Mouse (Mus musculus): Measurements from ENCODE around the gene Snd1. TPM values are rescaled to one million over a fixed set of nuclear protein-coding genes. Genes with fewer than 3 reads are reported as not detected.
A peak's percentile ranks its signal among the peaks of the same experiment; 100 is the strongest.
"Not testable (repeated sequence)": the region's sequence is repeated elsewhere in the genome, so short reads cannot be mapped to it uniquely, and the experiment has no call there.

Snd1 gene
- polyA plus RNA-seq, 2 experiments from 2014 or later = 46.2 to 67.2 TPM

DNA sequence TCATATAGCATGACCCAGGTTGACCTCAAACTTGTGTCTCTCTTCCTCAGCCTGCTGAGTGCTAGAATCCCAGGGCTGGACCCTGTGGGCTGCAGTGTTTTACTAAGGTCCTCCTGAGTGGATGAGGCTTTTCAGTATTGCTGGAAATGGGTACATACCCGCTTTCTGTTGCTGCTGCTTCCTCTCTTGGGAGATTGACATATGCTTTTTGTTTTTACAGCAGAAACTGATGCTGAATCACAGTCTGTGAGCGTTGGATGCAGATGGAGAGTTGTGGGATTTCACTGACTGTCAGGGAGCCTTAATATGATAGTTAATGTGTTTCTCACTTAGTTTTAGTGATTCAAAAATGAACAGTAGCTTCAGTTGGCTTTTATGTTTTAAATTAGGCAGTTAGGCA, 11.5 kb downstream of the Snd1 start:
- ATAC-seq = peak; percentile 47

DNA sequence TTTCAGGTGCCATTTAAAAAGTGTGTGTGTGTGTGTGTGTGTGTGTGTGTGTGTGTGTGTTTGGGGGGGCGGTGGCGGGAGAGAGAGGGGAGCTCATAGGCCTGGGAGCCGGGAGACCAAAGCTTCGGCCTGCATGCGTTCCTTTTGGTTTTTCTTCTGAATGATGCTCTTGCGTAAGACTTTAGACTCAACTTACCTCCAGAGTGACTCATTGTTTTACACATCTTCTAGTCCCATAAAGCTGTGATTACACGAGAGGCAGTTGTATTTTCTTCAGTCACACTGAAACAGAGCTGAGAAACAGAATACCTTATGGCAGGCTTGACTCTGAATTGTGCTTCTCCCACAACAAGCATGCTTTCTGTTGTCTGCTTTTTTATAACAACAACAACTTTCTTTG, 12.0 kb downstream of the Snd1 start:
- peak; percentile 42 for ATAC-seq

DNA sequence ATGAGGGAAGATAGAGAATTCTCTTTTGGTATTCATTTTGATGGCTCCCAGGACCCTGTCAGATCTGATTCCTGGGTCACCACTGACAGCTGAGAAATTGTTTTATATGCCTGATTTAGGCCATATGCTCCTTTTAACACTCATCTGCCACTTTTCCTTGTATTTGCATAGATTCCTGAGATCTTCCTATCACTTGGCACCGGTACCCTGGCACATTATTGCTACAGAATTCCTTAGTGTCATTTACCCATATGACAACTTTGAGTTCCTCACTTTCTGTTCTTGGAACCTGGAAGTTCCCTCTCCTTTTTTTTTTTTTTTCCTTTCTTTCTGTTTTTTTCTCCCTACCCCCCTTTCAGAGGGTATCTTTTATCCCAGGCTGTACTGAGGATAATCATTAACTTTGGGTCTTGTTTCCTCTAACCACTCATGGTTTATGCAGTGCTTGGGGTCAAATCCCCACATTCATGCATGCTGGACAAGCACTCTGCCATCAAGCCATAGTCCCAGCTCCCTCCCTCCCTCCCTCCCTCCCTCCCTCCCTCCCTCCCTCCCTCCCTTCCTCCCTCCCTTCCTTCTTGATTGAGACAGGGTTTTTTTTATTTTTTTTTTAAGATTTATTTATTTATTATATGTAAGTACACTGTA, 13.4 kb downstream of the Snd1 start:
- ATAC-seq = no peak

DNA sequence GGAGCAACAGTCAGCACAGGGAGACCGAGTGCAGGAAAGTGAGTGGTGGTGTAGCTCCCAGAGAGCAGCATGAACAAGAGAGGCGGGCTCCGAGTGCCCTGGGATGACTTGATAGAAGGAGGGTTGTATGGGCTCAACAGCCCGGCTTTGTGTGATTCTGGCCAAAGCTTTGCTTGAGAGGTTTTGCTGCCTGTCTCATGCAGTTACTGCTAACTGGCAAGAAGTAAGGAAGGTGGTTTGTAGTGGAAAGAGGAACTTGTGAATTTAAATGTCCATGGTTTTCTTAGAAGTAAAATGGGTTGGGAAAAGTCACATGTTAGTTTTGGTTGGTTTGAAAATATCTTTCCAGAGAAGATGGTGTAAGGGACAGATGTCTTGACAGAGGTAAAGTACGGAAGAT, 15.7 kb downstream of the Snd1 start:
- no peak for ATAC-seq

DNA sequence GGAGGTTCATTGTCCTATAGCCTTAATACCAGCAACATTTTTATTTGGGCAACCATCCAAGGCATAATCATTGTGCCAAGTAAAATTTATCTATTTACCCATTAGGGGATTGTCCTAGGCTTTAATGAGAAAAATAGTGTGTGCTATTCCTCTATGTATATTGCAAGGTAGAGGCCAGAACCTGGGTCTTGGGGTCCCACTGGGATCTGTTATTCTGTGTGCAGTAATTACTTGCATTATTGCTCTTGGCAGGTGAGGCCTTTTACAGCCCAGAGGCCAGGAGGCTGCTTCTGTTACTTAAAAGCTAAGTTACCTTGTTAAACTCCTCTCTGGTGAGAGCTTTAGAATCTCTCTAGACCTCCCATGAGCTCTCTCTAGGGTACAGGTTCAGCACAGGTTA, 16.3 kb downstream of the Snd1 start:
- ATAC-seq = no peak

DNA sequence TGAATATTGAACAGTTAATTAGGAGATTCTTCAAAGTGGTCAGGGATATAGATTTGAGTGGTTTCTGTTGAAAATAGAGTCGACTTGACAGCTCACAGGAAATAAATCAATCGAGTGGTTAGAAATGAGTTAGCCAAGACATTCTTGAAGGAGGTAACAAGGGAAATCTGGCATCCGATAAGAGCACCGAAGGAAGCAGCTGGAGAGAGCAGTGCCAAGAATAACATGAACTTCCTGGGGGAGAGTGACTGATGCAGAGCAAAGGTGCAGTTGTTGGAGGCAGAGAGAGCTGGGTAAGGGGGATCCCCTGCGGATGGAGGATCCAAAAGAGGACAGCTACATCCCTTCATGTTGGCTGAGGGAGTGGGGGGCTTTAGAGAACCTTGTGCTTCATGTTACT, 22.9 kb downstream of the Snd1 start:
- ATAC-seq = no peak

DNA sequence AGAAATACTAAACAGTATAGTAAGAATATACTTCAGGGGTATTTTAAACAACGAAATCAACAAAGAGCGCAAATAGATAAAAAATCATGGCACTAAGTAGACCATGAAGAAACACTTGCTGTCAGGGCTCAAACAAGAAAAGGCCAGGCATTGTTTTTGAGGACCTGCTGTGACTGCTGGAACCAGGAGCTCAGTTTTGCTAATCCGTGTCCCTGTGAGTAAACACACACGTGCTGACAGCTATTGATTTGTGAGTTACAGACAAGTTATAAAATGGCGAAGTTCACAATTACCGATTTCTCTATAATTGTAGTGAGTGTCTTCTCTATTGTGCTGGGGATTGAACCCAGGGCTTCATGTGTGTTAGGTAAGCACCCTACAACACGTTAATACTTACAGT, 27.6 kb downstream of the Snd1 start:
- no peak for ATAC-seq

DNA sequence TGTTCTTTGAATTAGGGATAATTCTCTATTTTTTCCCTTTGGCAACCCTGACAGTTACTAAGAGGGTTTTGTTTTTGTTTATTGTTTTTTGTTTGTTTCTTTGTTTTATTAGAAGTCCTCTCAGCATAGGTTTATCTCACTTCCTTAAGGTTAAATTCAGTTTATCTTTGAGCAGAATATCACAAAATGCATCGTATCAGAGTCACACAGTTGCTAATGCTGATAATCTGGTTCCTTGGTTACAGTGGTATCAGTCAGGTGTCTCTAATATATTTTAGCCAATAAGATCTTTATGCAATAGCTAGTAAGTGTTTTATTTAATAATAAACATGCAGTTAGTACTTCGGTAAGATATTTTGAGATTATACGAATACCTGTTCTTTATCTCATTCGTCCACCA, 28.2 kb downstream of the Snd1 start:
- ATAC-seq = no peak

DNA sequence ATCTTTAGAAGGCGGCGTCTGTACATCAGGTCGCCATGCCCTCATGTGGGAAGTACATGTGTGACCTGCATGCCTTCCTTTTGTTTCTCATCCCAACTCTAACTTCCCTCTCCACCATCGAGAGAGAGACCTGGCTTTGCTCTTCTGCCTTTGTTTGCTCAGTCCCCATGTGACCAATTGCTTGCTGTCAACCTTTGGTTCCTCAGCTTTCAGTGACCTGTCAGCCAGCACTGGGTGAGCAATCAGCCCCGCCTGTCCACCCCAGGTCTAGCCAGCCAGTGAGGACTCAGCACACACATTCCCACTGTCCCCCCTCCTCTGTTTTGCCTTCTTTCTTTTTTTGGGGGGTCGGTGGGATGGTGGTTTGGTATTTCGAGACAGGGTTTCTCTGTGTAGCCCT, 29.7 kb downstream of the Snd1 start:
- no peak for ATAC-seq

DNA sequence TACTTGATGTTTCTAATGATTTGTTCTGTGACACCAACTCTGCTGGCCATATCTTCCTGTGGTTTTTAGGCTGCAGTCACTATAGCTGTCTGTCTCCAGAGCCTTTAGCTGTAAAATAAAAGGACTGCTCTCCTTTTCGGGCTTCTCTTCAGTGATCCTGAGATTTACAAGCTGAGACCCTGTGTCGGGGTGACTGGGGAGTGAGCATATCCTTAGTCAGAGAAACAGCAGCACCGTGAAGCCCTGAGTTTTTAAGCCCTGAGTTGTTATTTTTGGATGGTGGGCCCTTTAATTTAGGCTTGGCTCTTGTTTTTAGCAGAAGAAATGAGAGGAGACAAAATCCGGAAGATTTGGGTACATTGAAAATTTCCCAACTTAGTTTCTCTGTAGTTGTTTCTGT, 32.8 kb downstream of the Snd1 start:
- no peak for ATAC-seq

DNA sequence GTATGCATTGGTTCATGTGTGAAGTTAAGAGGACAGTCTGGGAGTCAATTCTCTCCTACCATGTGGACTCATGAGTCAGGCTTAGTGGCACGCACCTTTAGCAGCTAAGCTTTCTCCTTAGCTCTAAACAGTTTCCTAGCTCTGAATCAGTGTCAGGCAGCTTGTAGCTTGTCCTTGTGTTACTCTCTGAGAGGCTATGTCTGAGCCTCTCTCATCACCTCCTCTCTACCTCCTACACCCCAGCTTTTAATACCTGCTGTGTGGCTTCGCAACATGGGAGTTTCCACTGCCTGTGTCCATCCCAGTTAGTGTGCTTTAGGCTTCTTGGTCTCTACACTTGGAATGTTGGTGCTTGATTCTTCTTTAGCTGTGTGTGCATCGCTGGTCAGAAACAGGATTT, 39.3 kb downstream of the Snd1 start:
- ATAC-seq = no peak

DNA sequence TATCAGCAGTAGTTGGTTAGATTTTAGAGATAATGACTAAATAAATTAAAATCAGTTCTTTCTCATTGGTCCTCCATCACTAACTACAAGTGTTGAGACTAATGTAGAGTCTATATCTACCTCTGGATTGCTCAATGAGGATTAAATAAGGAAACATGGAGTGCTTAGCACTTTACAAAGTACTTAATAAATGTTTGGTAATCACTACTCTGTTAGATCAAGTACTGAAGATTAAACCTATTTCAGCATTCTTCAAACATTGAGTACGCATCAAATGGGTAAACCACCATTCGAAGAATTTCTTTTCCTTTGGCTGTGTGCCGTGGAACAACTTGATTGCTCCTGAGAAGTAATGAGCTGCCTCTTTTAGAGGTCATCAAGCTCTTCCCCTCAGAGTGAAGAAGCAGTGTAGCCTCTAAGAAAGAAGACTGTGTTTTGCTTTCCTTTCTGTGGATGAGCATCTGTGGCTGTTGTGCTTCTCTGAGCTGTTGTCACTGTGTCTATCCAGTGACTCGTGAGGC, 40.0 kb downstream of the Snd1 start:
- ATAC-seq = no peak

DNA sequence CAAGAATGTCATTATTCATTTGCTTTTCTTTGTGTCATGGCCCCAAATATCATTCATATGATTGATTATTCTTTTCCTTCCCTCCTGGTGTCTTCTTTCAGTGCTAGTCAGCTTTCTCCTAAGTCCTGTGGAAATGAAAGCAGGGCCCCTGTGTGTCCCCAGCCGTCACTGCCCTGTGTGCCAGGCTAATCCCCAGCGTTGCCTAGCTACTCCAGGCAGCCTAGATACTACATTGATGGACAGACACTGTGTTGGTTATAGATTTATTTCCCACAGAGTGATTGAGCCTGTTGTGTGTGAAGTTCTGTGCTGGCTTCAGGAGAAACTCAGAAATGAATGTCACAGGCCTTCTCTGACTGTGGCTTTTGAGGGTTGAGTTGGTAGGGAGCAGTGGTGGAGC, 41.7 kb downstream of the Snd1 start:
- no peak for ATAC-seq

DNA sequence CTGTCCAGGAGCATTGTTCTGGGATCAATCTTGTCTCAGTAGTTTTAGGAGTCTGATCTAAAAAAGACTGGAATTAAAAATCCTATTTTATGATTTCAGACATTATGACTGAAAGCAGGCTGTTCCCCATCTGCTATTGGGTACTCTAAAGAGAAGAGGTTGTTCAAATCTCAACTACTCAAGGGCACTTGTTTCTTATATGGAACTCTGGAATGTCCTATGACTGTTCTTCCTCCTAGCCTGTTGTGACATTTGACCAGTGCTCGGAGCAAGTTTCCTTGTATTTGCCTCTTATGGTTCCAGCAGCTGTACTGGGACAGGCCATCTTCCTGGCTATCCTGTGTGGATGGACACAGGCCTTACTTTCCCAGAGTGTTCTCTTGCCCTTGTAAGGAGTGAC, 42.1 kb downstream of the Snd1 start:
- ATAC-seq = no peak

DNA sequence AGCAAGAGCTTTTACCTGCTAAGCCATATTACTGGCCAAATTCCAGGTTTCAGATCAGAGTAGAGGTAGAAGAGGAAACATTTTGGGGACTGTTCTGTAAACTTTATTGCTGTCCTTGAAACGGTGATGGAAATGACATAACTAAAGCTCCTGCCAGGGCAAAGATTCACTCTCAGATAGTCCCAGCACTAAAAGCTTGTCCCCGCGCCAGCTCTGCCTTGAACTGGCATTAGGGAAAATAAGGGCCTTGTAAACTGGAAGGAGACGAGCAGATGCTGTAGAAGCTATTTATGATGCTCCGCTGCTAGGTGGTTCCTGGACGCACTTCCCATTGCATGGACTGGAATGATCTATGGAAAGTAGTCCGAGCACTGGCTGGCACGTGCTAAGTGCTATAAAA, 44.5 kb downstream of the Snd1 start:
- no peak for ATAC-seq

DNA sequence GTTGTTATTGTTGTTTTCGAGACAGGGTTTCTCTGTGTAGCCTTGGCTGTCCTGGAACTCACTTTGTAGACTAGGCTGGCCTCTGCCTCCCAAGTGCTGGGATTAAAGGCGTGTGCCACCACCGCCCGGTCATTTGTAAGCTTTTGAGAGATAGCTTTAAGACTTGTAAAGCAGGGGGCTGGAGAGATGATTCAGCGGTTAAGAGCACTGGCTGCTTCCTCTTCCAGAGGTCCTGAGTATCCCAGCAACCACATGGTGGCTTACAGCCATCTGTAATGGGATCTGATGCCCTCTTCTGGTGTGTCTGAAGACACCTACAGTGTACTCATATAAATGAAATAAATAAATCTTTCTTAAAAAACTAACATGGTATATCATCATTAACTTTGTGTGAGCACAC, 45.8 kb downstream of the Snd1 start:
- not testable (repeated sequence) for ATAC-seq

DNA sequence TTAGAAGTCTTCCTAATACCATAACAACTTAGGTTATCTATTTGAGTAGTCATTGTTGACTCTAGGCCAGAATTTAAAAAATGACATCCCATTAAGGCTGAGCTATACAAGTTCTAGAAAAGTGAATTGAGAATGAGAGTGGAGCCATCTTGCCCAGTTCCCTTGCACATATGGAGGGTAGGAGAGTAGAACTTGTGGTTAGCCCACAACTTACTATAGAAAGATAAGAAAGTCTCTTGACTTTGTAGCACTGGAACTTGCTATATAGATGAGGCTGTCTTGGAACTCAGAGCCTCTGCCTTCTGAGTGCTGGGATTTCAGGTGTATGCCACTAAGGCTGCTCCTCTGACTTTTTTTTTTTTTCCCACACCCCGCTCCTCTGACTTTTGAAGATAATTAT, 46.5 kb downstream of the Snd1 start:
- no peak for ATAC-seq

DNA sequence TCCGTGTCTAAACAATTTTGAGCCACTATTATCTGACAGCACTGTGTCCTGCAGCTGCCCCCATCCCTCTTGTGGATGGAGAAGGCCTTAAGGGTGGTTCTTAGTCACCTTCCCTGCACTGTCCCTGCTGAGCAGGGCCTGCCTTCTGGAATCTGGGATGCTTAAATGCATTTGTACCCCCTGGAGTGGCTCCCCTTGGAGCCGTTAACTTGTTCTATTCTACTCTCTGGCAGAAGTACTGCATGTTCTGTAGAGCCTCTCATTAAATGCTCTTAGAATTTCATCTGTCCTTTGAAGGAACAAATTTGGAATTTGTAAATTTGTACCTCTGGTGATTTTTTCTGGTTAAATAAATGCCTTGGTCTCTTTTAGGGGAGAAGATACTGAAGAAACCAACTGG, 50.6 kb downstream of the Snd1 start:
- no peak for ATAC-seq

DNA sequence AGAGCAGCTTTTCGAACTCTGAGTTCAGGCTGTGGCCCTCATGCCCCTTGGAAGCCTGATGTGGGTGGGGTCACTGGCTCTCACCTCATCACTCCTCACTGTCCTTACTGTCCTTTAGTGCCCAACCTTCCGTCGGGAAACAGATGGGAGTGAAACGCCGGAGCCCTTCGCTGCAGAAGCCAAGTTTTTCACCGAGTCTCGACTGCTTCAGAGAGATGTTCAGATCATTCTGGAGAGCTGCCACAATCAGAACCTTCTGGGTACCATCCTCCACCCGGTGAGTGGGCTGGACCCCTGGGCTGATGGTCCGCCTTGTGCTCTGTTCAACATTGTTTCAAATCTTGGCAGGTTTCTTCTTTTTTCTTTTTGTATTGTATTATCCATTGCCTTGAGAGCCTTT, 52.5 kb downstream of the Snd1 start:
- ATAC-seq = no peak

DNA sequence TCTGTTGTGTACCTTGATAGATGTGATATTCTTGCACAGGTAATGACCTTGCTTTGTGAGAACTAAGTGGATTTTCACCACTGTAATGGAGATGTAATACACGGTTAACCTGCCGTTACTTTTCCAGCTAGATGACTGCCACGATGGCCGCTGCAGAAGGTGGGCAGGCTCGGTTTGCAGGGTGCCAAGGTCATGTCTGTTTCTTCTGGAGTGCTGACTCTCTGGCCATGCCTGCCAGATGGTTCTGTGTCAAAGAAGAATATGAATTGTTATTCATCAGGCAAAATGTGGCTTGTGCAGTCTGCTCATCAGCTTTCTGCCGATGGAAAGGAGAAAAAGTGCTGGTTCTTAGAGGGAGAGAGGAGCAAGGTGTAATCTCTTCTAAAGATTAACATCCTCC, 53.3 kb downstream of the Snd1 start:
- ATAC-seq = no peak

DNA sequence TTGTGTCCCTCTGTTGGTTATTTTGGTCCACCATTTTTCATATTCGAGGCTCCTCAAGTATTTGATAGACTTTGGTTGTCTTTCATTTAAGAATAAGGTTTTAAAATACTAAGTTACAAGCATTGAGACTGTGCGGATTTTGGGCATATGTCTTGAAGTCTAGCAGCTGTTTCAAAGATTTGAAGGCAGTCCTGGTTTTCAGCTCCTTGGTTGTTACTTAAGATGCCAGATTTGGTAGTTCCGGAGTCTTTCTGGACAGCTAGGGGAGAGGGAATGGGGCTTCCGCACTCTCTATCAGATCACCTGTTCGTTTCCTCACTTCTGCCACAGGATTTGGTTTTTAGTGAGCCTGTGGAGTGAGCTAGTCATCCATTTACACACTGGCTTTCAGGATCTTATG, 61.5 kb downstream of the Snd1 start:
- ATAC-seq = no peak

DNA sequence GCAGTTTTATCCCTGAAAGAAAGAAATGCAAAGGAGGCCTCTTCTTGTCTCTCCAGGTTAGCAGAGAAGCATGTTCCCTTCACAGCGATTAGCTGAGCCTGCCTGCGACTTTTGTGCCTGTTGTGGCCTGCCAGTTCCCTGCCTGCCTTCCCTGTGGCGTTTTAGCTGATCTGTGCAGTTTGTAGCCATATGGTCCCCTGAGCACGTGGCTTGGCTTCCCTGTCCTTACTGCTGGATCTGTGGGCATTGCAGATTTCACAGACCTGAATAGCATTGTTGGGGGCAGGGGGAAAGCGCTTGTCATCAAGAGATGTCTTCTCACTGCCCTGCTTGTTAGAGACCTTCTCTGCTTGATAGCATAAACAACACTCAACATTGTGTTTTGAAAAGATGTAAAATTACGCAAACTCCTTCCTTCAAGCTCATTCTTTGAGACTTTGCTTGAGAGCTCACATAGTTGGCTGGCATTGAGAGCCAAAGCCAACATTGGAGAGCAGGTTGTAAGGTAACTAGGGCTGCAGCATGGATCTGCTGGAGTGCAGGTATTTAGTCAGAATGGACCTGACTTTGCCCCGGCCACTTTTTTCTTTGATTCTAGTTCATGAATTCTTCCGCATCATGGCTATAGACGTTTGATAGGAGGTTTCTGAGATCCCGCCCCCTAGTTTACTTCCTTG, 63.0 kb downstream of the Snd1 start:
- no peak for ATAC-seq

DNA sequence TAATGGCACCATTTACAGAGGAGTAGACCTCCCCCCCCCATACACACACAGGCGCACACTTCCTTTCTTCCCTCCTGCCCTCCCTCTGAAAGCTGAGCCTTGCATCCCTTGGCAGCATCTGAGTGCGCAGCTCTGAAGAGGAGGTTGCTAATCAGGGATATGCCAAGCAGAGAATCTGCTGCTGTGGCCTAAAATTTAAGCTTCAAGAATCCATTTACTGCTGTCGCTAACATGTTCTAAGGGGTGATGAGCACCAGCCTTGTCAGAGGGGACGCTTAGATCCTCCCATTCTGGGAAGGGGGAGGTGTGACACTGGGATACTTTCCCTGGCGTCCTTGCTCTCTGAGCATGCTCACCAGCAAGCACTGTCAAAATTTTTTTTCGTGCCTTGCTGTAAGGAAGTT, 67.4 kb downstream of the Snd1 start:
- ATAC-seq = no peak

DNA sequence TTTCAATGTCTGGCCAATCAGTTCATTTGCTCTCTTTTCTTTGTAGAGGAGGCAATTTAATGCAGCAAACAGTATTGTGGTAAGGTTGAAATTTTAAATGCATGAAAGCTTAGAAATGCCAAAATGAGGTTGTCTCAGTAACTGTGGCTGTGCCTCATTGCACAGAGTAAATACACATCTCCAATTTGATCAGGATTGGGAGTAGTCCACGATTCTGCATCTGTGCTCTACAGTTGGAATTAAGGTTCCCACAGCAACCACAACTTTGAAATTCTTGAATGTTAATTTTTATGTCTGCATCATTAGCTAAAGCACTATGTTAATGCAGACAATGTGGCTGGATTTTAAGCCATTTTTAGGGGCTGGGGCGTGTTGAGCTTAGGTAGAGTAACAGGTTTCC, 72.0 kb downstream of the Snd1 start:
- ATAC-seq = no peak

DNA sequence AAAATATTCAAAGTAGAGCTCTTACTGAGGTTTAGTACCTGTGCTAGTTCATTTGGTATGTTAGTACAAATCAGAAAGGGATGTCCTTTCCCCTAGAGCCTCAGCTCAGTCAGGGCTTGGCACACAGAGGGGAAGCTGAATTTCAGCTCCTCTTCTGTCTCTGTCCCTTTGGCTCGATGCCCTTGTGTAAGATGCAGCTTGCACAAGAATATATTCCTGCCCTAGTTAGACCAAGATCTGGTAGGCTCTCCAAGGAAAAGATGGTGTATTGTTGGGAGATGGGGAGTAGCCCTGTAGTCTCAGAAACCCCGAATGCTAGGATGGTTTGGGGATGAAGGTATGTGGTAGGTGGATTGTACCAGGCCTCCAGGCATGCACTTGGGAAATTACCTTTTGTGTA, 74.4 kb downstream of the Snd1 start:
- ATAC-seq = no peak

Data from CD4-positive, CD25-positive, alpha-beta regulatory T cell, adult 4 months (primary cell).